Mouse (Mus musculus) liver, embryonic 14.5 days (tissue): ENCODE measurements at regions not wholly inside any gene's neighbourhood (a gene's known extent, or its start where the extent isn't known, plus 50 kb on each side); places are given as distances from the start of the nearest gene placed in this dataset.

Experiments
- ATAC-seq: fragments of 200-750 bp; cut with Nextera tagmentation; 2 replicates; pipeline ENCODE4 v1.8.0; 2017; ENCODE audit warnings: moderate number of reproducible peaks, mild to moderate bottlenecking, moderate library complexity; ENCODE audit not compliant: insufficient read depth
- DNase-seq, 3 experiments: peaks; one replicate each; pipeline ENCODE4 v3.0.0-alpha.2; 2012 to 2013; ENCODE audit warnings: low read depth in 3 of 3, low spot score in 3 of 3
- H3K27ac ChIP-seq: fragments of 300-500 bp; sonication (generic); 2 replicates; pipeline ENCODE4 v1.5.1; 2014; ENCODE audit warnings: moderate library complexity, mild to moderate bottlenecking, control low read depth, inconsistent platforms
- H3K27me3 ChIP-seq: fragments of 300-500 bp; sonication (generic); 2 replicates; pipeline ENCODE4 v1.6.1; 2014; ENCODE audit warnings: mild to moderate bottlenecking, low read length, moderate library complexity; ENCODE audit not compliant: control insufficient read depth, insufficient read depth
- H3K36me3 ChIP-seq: fragments of 300-500 bp; sonication (generic); replicated peaks from 2 replicates; pipeline ENCODE4 v1.6.1; 2014; ENCODE audit warnings: low read depth; ENCODE audit not compliant: control insufficient read depth, insufficient read depth
- H3K4me1 ChIP-seq, 2 experiments: fragments of 200-500 bp in 1 of 2; fragments of 300-500 bp in 1 of 2; sonication (generic) in 1 of 2; replicated peaks; 2 replicates each; pipeline ENCODE4 v1.6.1; 2012 to 2014; ENCODE audit warnings: antibody characterized with exemption in 1 of 2, inconsistent platforms in 1 of 2, low read length in 1 of 2; ENCODE audit not compliant: control insufficient read depth in 2 of 2, insufficient read depth in 2 of 2
- H3K4me2 ChIP-seq: fragments of 300-500 bp; sonication (generic); 2 replicates; pipeline ENCODE4 v1.6.1; 2014; ENCODE audit warnings: low read depth, mild to moderate bottlenecking, control low read depth, moderate library complexity
- H3K4me3 ChIP-seq, 2 experiments: fragments of 200-500 bp in 1 of 2; fragments of 300-500 bp in 1 of 2; sonication (generic) in 1 of 2; 2 replicates each; pipeline ENCODE4 v1.5.1; 2012 to 2014; ENCODE audit warnings: low read depth in 2 of 2, low read length in 2 of 2, mild to moderate bottlenecking in 2 of 2, control low read depth in 1 of 2, inconsistent platforms in 1 of 2, moderate library complexity in 1 of 2; ENCODE audit not compliant: insufficient read depth in 1 of 2
- H3K9ac ChIP-seq: fragments of 300-500 bp; sonication (generic); replicated peaks from 2 replicates; pipeline ENCODE4 v1.6.1; 2014; ENCODE audit warnings: mild to moderate bottlenecking, control low read depth, moderate library complexity
- H3K9me3 ChIP-seq: fragments of 300-500 bp; sonication (generic); 2 replicates; pipeline ENCODE4 v1.6.1; 2016; ENCODE audit warnings: low read length, mixed read lengths; ENCODE audit not compliant: control insufficient read depth
- CTCF ChIP-seq: IDR thresholded peaks from 2 replicates; pipeline ENCODE4 v1.5.1; 2016; ENCODE audit warnings: antibody characterized with exemption, low read depth, control low read depth
- EP300 ChIP-seq: IDR thresholded peaks from 2 replicates; pipeline ENCODE4 v1.6.1; 2016; ENCODE audit warnings: antibody characterized with exemption, low read depth
- WGBS: fragments of 180-500 bp; shearing (Covaris S2); extraction: QIAGEN DNeasy Blood & Tissue Kit; methylation state at CpG from one replicate; pipeline ENCODE4 v1.1.7; 2014; ENCODE audit not compliant: insufficient replicate concordance; 5-methylcytosine and 5-hydroxymethylcytosine counted together

DNA sequence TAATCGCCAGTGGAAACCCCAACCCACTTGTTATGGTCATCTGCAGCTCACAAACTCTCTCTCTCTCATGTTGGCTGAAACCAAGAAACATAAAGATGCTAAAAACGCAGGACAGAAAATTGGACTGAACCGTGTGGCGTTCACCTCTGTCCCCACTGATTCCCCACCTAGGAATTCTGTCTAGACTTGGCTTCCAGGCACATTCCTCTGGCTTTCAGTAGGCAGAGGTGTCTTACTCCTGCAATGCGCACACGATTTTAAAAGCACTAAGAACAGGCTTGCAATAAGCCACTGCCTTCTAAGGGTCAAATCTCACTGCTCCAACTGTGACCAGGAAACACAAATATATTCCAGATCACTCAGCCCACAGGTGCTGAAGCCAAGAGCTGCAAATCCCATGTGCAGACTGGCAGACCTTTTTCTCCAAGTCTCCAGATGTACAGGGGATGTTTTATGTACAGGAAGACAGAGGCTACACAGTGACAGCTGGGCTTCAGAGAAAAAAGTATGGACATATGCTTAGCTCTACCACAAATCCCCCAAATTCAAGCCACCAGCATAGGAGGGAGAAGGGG lies 758.3 kb downstream of the Inhba start:
- no peak overlapping the region for H3K9ac ChIP-seq
- no peaks in the 10 kb centered on the region for H3K27me3 ChIP-seq
- H3K36me3 ChIP-seq: no peaks in the 10 kb centered on the region
- H3K4me3 ChIP-seq: no peak overlapping the region
- ATAC-seq: no peak
- WGBS: 51% methylated on average over 6 of the region's 6 CpGs
- no peaks in the 10 kb centered on the region for H3K4me1 ChIP-seq
- H3K4me2 ChIP-seq: no peak overlapping the region
- DNase-seq: no peak
- H3K9me3 ChIP-seq: no peaks in the 10 kb centered on the region
- no peak for TF ChIP-seq CTCF
- no peak for TF ChIP-seq EP300
- no peak overlapping the region for H3K27ac ChIP-seq

DNA sequence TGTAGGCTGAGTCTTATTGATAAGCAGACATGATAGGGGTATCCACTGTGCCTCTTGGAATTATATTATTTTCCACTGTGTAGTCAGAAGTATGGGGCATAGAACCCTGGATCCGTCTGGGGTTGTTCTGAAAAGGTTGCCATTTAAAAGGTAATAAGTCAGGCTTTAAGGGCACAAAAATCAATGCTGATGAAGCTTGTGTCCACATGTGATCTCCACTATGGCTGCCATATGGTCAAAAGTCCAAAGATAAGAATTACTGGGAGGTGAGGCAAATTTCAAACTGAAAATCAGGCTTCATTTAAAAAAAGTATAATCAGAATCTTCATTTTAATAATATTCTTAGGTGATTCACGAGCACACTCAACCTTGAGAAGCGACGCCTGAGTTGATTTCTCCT lies 760.2 kb downstream of the Inhba start:
- DNase-seq (no peak), ATAC-seq (no peak)
- Histone ChIP-seq H3K9me3 (no peaks in the 10 kb centered on the region), H3K27me3 (no peaks in the 10 kb centered on the region), H3K4me2 (no peak overlapping the region), H3K4me1 (no peaks in the 10 kb centered on the region), H3K36me3 (no peaks in the 10 kb centered on the region), H3K4me3 (no peak overlapping the region), H3K9ac (no peak overlapping the region), H3K27ac (no peak overlapping the region)
- 57% methylated on average over 4 of the region's 4 CpGs for WGBS
- TF ChIP-seq EP300 (no peak), CTCF (no peak)

DNA sequence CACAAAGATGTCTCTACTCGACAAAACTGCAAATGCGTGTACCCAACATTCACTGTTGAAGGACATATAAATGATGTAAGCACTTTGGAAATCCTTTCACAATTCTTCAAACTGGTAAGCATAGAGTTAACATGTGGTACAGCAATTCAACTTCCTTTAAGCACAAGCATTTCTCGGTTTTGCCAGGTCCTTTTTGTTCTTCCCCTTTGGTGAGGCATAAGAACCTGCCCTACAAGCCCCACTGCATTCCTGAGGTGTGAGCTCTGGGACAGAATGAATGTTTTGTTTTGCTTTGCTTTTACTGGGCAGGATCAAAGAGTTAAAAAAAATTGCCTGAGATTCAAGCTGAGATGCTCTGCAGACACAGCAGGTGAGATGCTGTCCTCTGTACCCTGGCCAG lies 793.9 kb downstream of the Inhba start:
- Histone ChIP-seq H3K4me2 (no peak overlapping the region), H3K9ac (no peak overlapping the region), H3K27ac (no peak overlapping the region), H3K9me3 (no peaks in the 10 kb centered on the region), H3K4me1 (no peaks in the 10 kb centered on the region), H3K36me3 (no peaks in the 10 kb centered on the region), H3K4me3 (no peak overlapping the region), H3K27me3 (no peaks in the 10 kb centered on the region)
- DNase-seq (no peak), ATAC-seq (no peak)
- WGBS: 45% methylated on average over 3 of the region's 3 CpGs
- TF ChIP-seq EP300 (no peak), CTCF (no peak)
